Mouse (Mus musculus) hindbrain, embryonic 11.5 days (tissue): ENCODE measurements around the gene Myh6. TPM values are rescaled to one million over a fixed set of nuclear protein-coding genes. Genes with fewer than 3 reads are reported as not detected.

Experiments
- ATAC-seq: fragments of 200-750 bp; cut with Nextera tagmentation; 2 replicates; pipeline ENCODE4 v1.8.0; 2017; ENCODE audit warnings: mild to moderate bottlenecking, moderate TSS enrichment, moderate library complexity; ENCODE audit not compliant: low FRiP score
- DNase-seq: peaks from one replicate; pipeline ENCODE4 v3.0.0-alpha.2; 2015; ENCODE audit warnings: low spot score
- H3K27ac ChIP-seq: fragments of 300-500 bp; sonication (generic); 2 replicates; pipeline ENCODE4 v1.5.1; 2014; ENCODE audit warnings: mild to moderate bottlenecking, low read depth, low read length
- H3K27me3 ChIP-seq: fragments of 300-500 bp; sonication (generic); 2 replicates; pipeline ENCODE4 v1.6.1; 2014; ENCODE audit warnings: mild to moderate bottlenecking, low read length, moderate library complexity, mixed read lengths; ENCODE audit not compliant: control insufficient read depth, insufficient read depth
- H3K36me3 ChIP-seq: fragments of 300-500 bp; sonication (generic); 2 replicates; pipeline ENCODE4 v1.6.1; 2014; ENCODE audit warnings: mild to moderate bottlenecking, low read length, moderate library complexity, mixed read lengths; ENCODE audit not compliant: control insufficient read depth, insufficient read depth
- H3K4me1 ChIP-seq: fragments of 300-500 bp; sonication (generic); replicated peaks from 2 replicates; pipeline ENCODE4 v1.6.1; 2014; ENCODE audit warnings: low read length, mixed read lengths; ENCODE audit not compliant: control insufficient read depth, insufficient read depth
- H3K4me2 ChIP-seq: fragments of 300-500 bp; sonication (generic); replicated peaks from 2 replicates; pipeline ENCODE4 v1.6.1; 2014; ENCODE audit warnings: mild to moderate bottlenecking, low read depth, low read length
- H3K4me3 ChIP-seq: fragments of 300-500 bp; sonication (generic); 2 replicates; pipeline ENCODE4 v1.5.1; 2014; ENCODE audit warnings: low read depth, low read length
- H3K9ac ChIP-seq: fragments of 300-500 bp; sonication (generic); 2 replicates; pipeline ENCODE4 v1.6.1; 2014; ENCODE audit warnings: low read depth, low read length
- H3K9me3 ChIP-seq: fragments of 300-500 bp; sonication (generic); 2 replicates; pipeline ENCODE4 v1.6.1; 2016; ENCODE audit warnings: low read length; ENCODE audit not compliant: control insufficient read depth
- WGBS: fragments of 180-500 bp; shearing (Covaris S2); extraction: QIAGEN DNeasy Blood & Tissue Kit; methylation state at CpG from one replicate; pipeline ENCODE4 v1.1.7; 2014; 5-methylcytosine and 5-hydroxymethylcytosine counted together
- polyA plus RNA-seq: library from polyadenylated mRNA; unstranded; fragments of >200 nt; fragmentation: Nextera tagmentation; extraction: Ambion mirVana; gene quantifications from 2 replicates; pipeline ENCODE4 v1.2.1, GENCODE M21; 2014

The Myh6 gene
- polyA plus RNA-seq, 1 experiment from 2014 or later = 0.34 TPM

DNA sequence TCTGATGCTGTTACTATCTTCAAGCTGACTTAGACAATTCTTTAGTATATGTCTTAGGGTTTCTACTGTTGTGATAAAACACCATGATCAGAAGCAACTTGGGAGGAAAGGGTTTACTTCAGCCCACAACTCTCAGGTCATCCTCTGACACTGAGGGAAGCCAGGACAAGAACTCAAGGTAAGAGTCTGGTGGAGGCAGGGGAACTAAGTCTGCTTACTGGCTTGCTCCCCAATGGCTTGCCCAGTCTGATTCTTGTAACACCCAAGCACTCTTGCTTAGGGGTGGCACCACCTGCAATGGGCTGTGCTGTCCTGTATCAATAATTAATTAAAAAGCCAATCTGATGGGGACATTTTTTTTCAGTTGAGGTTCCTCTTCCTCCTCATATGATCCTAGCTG is 32.0 kb upstream of the Myh6 start:
- Histone ChIP-seq H3K9me3 (no peaks in the 10 kb centered on the region), H3K27ac (no peak overlapping the region), H3K4me2 (no peak overlapping the region), H3K4me1 (peaks cover 2% of the 10 kb centered on the region; the same call in 1 of the 2 replicates), H3K27me3 (no peaks in the 10 kb centered on the region), H3K9ac (no peak overlapping the region), H3K4me3 (no peak overlapping the region), H3K36me3 (no peaks in the 10 kb centered on the region)
- DNase-seq (no peak), ATAC-seq (no peak)

DNA sequence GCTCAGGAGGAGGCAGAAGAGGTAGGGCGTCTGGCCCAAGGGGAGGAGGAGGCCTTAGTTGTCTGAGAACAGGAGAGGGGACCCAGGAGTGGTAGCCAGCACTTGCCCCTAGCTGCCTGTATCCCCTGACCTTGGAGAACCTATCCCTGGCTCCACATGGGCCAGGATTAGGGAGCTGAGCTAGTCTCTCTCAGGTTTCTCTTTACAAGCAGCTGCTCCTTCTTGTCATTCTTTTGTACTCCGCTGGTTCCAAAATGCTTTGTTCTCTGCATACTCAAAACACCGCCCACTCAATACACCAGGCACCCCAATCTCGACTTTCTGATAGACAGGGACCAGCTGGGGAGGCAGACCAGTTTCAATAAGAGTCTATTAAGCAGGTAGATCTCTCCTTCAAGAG is 30.6 kb upstream of the Myh6 start:
- no peaks in the 10 kb centered on the region for H3K36me3 ChIP-seq
- H3K27me3 ChIP-seq = no peaks in the 10 kb centered on the region
- H3K9ac ChIP-seq = no peak overlapping the region
- no peak for DNase-seq
- peaks cover 2% of the 10 kb centered on the region; the same call in 1 of the 2 replicates for H3K4me1 ChIP-seq
- H3K4me3 ChIP-seq = no peak overlapping the region
- WGBS = 37% methylated on average over 4 of the region's 4 CpGs
- no peak overlapping the region for H3K4me2 ChIP-seq
- ATAC-seq = no peak; the same call in 1 of the 2 replicates
- H3K27ac ChIP-seq = no peak overlapping the region
- no peaks in the 10 kb centered on the region for H3K9me3 ChIP-seq

DNA sequence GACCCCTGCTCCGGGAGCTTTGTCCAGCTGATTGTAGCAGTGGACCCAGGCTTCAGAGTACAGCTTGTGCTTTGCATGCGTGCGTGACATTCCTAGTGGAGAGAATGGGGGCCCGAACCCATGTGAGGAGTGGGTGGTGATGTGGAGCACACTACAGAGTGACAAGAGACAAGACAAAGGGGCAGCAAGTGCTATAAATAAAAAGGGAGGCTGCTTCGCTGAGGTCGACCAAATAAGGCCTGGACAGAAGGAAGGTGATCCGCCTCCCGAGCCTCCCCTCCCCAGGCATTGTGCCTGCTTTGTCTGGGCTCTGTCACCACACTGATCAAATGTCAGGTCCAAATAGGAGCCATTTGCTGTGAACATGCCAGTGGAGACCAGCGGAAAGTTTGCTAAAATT is 30.1 kb upstream of the Myh6 start:
- H3K36me3 ChIP-seq = no peaks in the 10 kb centered on the region
- no peak overlapping the region for H3K4me3 ChIP-seq
- ATAC-seq (no peak; the same call in 1 of the 2 replicates), DNase-seq (peak; percentile 36)
- H3K9me3 ChIP-seq = no peaks in the 10 kb centered on the region
- no peak overlapping the region for H3K4me2 ChIP-seq
- peaks cover 2% of the 10 kb centered on the region; the same call in 1 of the 2 replicates for H3K4me1 ChIP-seq
- 43% methylated on average over 9 of the region's 9 CpGs for WGBS
- no peak overlapping the region for H3K27ac ChIP-seq
- H3K9ac ChIP-seq = no peak overlapping the region
- no peaks in the 10 kb centered on the region for H3K27me3 ChIP-seq

DNA sequence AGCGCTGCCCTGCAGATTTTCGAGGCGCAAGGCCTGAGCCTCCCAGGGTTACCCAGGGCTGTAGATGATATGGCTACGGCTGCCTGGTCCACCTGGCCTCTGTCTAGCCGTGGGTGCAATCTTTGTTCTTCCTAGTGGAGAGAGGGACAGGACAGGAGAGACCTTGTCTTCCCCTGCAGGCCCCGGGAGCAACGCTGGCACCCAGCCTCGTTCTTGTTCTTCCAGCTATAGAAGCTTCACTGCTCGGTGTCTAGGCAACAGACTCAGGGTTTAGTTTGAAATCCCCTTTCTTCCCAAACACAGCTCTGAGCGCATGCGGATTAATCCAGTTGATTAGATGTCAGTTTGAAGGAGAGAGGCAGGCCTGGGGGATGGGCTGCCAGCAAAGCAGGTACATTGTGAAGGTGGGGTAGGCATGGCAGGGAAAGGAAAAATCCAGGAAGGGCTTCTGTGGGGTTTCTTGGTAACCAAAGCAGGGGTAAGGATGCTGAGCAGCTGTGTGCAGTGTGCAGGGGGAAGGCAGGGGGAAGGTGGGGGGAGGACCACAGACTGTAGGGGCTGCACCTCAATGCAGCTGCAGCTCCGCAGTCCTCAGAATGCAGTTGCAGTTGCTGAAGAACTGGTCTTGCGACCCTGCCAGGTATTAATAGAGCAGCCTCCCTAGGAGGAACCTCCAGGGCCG is 28.9 kb upstream of the Myh6 start:
- no peaks in the 10 kb centered on the region for H3K9me3 ChIP-seq
- H3K4me2 ChIP-seq = no peak overlapping the region
- ATAC-seq = peak; percentile 25; the same call in 1 of the 2 replicates
- no peak overlapping the region for H3K9ac ChIP-seq
- 0 out of 2 replicates have a peak overlapping the region, but pooled peaks have one; percentile 48 for H3K27ac ChIP-seq
- H3K27me3 ChIP-seq = no peaks in the 10 kb centered on the region
- H3K36me3 ChIP-seq = no peaks in the 10 kb centered on the region
- WGBS = 44% methylated on average over 14 of the region's 14 CpGs
- peak; percentile 42 for DNase-seq
- H3K4me1 ChIP-seq = peaks cover 2% of the 10 kb centered on the region; the same call in 1 of the 2 replicates
- H3K4me3 ChIP-seq = no peak overlapping the region

DNA sequence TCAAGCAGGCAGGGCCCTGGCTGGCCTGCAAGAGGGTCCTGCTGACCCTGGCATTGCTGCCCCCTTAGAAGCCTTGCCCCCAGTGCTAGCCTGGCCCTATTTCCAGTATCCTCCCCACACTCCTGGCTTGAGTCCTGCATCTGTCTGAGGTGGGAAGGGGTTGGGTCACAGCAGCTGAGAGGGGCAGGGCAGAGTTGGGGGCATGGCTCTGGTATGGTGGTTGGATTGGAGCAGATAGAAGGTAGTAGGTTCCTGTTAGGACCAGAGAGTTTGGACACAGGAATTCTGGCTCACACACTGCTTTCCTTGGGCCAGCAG is 28.1 kb upstream of the Myh6 start:
- no peak overlapping the region for H3K4me3 ChIP-seq
- H3K27me3 ChIP-seq = no peaks in the 10 kb centered on the region
- H3K9ac ChIP-seq = no peak overlapping the region
- H3K36me3 ChIP-seq = no peaks in the 10 kb centered on the region
- H3K4me1 ChIP-seq = peaks cover 2% of the 10 kb centered on the region; the same call in 1 of the 2 replicates
- no peak overlapping the region for H3K4me2 ChIP-seq
- DNase-seq = no peak
- 0 out of 2 replicates have a peak, but pooled peaks have one; percentile 25 for ATAC-seq
- H3K9me3 ChIP-seq = no peaks in the 10 kb centered on the region
- H3K27ac ChIP-seq = no peak overlapping the region

DNA sequence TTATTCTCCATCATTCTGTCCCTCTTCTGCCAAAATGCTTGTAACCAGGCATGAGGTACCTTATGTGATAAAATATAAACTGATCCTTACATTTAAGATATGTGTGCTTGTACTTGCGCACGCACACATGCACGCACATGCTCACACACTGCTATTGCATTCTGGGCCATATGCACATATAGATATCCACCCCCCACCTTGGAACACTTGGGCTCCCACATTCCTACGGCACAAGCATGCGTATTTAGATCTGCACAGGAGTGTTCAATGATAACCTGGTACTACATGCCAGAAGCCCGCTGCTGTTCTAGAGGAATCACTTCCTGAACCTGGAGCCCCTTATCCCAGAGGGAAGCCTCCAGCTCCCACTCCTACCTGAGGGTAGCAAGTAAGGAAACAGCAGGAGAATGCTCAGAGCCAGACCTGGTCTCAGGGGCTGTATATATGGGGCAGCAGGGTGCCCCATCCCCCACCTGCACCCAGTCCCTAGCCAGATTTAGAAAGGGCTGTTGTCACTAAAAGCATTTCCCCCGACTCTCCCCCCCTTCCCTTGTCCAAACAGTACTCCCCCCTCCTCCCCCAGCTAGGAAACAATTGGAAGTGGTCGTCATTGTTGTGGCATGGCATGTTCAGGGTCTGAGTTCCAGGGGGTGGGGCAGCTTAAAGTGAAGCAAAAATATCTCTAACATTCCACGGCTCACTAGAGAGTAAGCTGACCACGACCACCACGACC is 27.6 kb upstream of the Myh6 start, which contains the start of gene Myh7:
Gene Myh7, minus strand, starts transcription at position 491 of the 733 bp plus-strand sequence.
- Histone ChIP-seq H3K9me3 (no peaks in the 10 kb centered on the region), H3K9ac (0 out of 2 replicates have a peak within 1 kb of the TSS, but pooled peaks have one; percentile 15), H3K4me1 (peaks cover 2% of the 10 kb centered on the region; the same call in 1 of the 2 replicates), H3K27ac (0 out of 2 replicates have a peak within 1 kb of the TSS, but pooled peaks have one; percentile 48), H3K36me3 (no peaks in the 10 kb centered on the region), H3K27me3 (no peaks in the 10 kb centered on the region), H3K4me2 (no peak within 1 kb of the TSS), H3K4me3 (no peak within 1 kb of the TSS)
- 0 out of 2 replicates have a peak, but pooled peaks have one; percentile 27 for ATAC-seq
- DNase-seq = no peak
- WGBS = 54% methylated on average over 11 of the region's 11 CpGs

DNA sequence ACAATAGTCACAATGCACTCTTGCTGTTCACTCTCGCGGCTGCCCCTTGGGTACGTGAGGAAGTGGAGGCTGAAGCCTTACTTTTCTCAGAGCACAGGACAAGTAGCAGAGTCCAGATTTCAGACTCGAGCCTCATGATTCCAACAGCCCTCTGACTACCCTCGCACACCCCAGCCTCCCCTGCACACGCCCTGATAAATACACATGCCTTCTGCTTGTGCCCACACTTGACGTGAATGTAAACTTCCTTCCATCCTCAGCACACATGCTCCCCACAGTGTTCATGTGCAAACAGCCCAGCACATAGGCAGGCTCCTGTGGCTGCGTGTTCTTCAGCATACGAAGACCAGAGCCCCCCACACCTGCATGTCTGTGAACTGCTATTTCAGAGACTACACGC is 26.9 kb upstream of the Myh6 start:
- Histone ChIP-seq H3K9me3 (no peaks in the 10 kb centered on the region), H3K27me3 (no peaks in the 10 kb centered on the region), H3K4me3 (no peak overlapping the region), H3K9ac (0 out of 2 replicates have a peak overlapping the region, but pooled peaks have one; percentile 15), H3K36me3 (no peaks in the 10 kb centered on the region), H3K4me1 (peaks cover 2% of the 10 kb centered on the region; the same call in 1 of the 2 replicates), H3K27ac (no peak overlapping the region), H3K4me2 (no peak overlapping the region)
- DNase-seq (no peak), ATAC-seq (no peak)
- 74% methylated on average over 10 of the region's 10 CpGs for WGBS

DNA sequence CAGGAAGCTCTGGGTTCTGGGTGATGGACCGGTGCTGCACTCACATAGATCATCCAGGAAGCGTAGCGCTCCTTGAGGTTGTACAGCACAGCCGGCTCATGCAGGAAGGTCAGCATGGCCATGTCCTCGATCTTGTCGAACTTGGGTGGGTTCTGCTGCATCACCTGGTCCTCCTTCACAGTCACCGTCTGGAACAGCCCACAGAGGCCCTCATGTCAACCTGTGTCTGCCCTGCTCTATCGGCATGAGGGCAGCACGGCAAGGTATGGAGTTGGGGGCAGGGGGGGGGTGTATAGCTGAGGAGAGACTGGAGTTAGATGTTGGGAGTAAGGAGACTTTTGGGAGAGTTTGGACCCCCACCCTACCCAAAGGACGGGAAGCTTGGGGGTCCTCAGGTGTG is 25.5 kb upstream of the Myh6 start:
- H3K9ac ChIP-seq = no peak overlapping the region
- WGBS = 88% methylated on average over 10 of the region's 10 CpGs
- no peak overlapping the region for H3K4me2 ChIP-seq
- H3K36me3 ChIP-seq = no peaks in the 10 kb centered on the region
- H3K27me3 ChIP-seq = no peaks in the 10 kb centered on the region
- no peak overlapping the region for H3K4me3 ChIP-seq
- no peak for ATAC-seq
- no peak for DNase-seq
- no peaks in the 10 kb centered on the region for H3K9me3 ChIP-seq
- no peak overlapping the region for H3K27ac ChIP-seq
- peaks cover 2% of the 10 kb centered on the region; the same call in 1 of the 2 replicates for H3K4me1 ChIP-seq
